Mouse (Mus musculus): ENCODE results near the gene B3gntl1. TPM values are rescaled to one million over a fixed set of nuclear protein-coding genes. Genes with fewer than 3 reads are reported as not detected.

Gene B3gntl1
- polyA plus RNA-seq, 1 experiment from 2014 or later = 1.8 TPM

DNA sequence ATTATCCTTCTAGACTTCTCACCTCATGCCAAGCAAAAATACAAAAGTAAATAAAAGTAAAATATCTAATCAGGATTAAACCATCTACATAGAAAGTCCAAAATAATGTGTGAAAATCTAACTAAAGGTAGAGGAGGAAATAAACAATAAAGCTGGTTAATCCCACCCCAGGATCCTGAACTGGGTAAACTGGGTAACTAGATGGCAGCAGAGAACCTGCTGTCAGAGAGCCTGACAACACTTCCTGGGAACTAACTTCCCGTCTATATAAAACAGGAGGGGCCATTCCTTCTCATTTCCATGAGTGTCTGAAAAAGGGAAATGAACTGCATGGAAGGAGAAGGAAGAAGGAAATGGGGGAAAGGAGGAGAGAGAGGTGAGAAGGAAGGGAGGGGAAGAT, 14.8 kb downstream of the B3gntl1 start:
- WGBS (ENCODE audit: insufficient replicate concordance) = 33% methylated on average over 1 of the region's 1 CpGs
- Histone ChIP-seq H3K9ac (no peak overlapping the region), H3K4me2 (no peak overlapping the region), H3K9me3 (replicated peaks) (no peaks in the 10 kb centered on the region), H3K4me3 (replicated peaks) (no peak overlapping the region), H3K27ac (replicated peaks) (no peak overlapping the region), H3K4me1 (replicated peaks) (peaks cover 13% of the 10 kb centered on the region; the same call in 1 of the 2 replicates), H3K27me3 (no peaks in the 10 kb centered on the region), H3K36me3 (replicated peaks) (no peaks in the 10 kb centered on the region)
- no peak for ATAC-seq (ENCODE audit: insufficient read depth)

- Histone ChIP-seq H3K9ac (no peak overlapping the region), H3K36me3 (replicated peaks) (no peaks in the 10 kb centered on the region), H3K4me1 (replicated peaks) (peaks cover 13% of the 10 kb centered on the region; the same call in 1 of the 2 replicates), H3K4me3 (replicated peaks) (no peak overlapping the region), H3K4me2 (no peak overlapping the region), H3K27me3 (no peaks in the 10 kb centered on the region), H3K9me3 (replicated peaks) (no peaks in the 10 kb centered on the region), H3K27ac (replicated peaks) (no peak overlapping the region)
- 49% methylated on average over 6 of the region's 6 CpGs for WGBS (ENCODE audit: insufficient replicate concordance)
- no peak for ATAC-seq (ENCODE audit: insufficient read depth)
Observed at GRCm38 (mm10) chr11:121655807-121656511, 17.0 kb downstream of the B3gntl1 start.

DNA sequence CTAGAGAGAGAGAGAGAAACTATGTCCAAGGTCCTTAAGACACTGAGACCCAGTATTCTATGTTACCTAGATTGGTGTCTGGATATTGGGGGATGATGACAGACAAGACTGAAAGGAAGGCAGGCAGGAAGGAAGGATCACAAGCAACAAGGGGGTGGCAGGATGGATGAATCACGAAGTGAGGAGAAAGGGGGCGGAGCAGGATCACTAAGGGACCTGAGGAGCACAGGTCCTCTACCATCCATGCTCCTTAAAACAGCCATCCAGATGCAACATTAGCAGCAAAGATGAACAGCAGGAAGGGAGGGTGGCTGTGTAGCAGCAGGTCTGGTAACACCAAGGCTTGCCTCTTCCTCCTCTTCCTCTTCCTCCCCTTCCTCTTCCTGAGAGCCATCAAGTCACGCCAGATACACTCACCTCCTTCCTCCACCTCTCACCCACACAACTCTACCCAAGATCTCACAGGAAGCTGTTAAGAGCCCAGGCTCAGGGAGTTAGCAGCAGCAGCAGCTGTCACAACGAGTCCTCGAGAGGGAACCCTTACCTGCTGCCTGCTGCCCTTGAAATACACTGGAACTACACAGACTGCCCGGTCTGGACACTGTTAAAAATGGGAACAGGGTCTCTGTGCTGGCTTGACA, 17.7 kb downstream of the B3gntl1 start:
- Histone ChIP-seq H3K9ac (no peak overlapping the region), H3K36me3 (replicated peaks) (no peaks in the 10 kb centered on the region), H3K27me3 (no peaks in the 10 kb centered on the region), H3K9me3 (replicated peaks) (no peaks in the 10 kb centered on the region), H3K4me2 (no peak overlapping the region), H3K4me1 (replicated peaks) (peaks cover 13% of the 10 kb centered on the region; the same call in 1 of the 2 replicates), H3K27ac (replicated peaks) (no peak overlapping the region), H3K4me3 (replicated peaks) (no peak overlapping the region)
- WGBS (ENCODE audit: insufficient replicate concordance) = 31% methylated on average over 6 of the region's 6 CpGs
- ATAC-seq (ENCODE audit: insufficient read depth) = no peak

DNA sequence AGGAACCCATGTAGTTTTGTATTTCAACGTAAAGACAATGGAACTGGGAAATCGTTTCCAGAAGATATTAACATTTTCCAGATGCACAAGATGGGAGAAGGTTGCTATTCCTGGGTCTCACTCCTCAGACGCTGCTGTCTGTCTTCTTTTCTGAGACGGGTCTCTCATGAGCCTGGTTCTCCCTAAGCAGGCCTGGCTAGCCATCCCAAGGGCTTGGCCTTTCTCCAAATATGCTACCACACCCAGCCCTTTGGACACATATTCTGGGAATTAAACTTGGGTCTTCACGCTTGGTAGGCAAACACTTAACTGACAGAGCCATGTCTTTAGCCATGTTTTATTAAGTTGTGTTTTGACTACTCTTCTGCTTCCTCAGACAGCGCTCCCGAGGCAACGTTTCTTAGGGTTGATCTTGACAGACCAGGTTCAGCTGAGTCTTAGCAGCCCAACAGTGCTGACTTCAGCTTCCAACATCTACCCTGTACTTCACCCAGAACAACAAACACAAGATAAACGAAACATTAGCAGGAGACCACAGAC, 18.5 kb downstream of the B3gntl1 start:
- no peak overlapping the region for H3K4me3 ChIP-seq (replicated peaks)
- no peaks in the 10 kb centered on the region for H3K36me3 ChIP-seq (replicated peaks)
- H3K9ac ChIP-seq = no peak overlapping the region
- 73% methylated on average over 9 of the region's 9 CpGs for WGBS (ENCODE audit: insufficient replicate concordance)
- H3K4me1 ChIP-seq (replicated peaks) = peaks cover 13% of the 10 kb centered on the region; the same call in 1 of the 2 replicates
- no peaks in the 10 kb centered on the region for H3K9me3 ChIP-seq (replicated peaks)
- H3K27me3 ChIP-seq = no peaks in the 10 kb centered on the region
- no peak overlapping the region for H3K27ac ChIP-seq (replicated peaks)
- no peak for ATAC-seq (ENCODE audit: insufficient read depth)
- H3K4me2 ChIP-seq = no peak overlapping the region

GRCm38 (mm10) chr11:121653631-121654030, 19.3 kb downstream of the B3gntl1 start:
- no peak overlapping the region for H3K4me3 ChIP-seq (replicated peaks)
- WGBS (ENCODE audit: insufficient replicate concordance) = 76% methylated on average over 4 of the region's 4 CpGs
- H3K4me2 ChIP-seq = no peak overlapping the region
- peaks cover 13% of the 10 kb centered on the region; the same call in 1 of the 2 replicates for H3K4me1 ChIP-seq (replicated peaks)
- H3K9ac ChIP-seq = no peak overlapping the region
- H3K27me3 ChIP-seq = no peaks in the 10 kb centered on the region
- no peak for ATAC-seq (ENCODE audit: insufficient read depth)
- H3K27ac ChIP-seq (replicated peaks) = no peak overlapping the region
- no peaks in the 10 kb centered on the region for H3K9me3 ChIP-seq (replicated peaks)
- no peaks in the 10 kb centered on the region for H3K36me3 ChIP-seq (replicated peaks)

DNA sequence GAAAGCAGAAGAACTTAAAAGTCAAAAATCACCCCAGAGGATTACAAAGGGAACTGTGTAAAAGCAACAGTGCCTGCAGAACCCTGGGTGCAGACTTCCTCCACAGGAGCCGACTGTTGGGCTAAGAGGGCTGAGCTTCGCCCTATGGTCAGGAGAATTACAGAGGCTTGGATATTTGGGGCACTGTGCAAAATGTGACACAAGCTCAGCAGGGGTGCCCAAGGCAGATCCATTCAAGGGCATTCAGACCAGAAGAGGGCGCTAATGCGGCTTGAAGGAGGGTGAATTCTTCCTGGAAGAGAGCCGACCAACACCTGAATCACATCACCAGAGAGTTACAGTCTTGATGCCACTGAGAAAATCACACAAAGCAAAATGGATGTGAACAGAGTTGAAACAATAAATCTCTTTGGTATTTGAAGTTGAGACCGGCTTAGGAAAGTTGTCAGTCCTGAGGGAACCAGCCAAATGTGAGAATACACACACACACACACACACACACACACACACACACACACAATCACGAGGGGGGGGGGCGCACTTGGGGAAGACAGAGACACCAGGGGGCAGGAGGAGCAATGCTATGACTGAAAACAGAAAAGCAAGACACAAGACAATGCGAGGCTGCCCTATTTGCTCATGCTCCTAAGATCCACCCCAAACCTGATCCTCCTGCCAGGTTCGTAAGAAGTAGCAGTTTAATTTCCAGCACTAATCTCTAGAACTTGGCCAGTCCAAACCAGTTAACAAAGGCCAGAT, 20.2 kb downstream of the B3gntl1 start:
- no peak overlapping the region for H3K4me3 ChIP-seq (replicated peaks)
- no peak overlapping the region for H3K27ac ChIP-seq (replicated peaks)
- H3K36me3 ChIP-seq (replicated peaks) = no peaks in the 10 kb centered on the region
- H3K9ac ChIP-seq = no peak overlapping the region
- H3K4me2 ChIP-seq = no peak overlapping the region
- H3K27me3 ChIP-seq = no peaks in the 10 kb centered on the region
- no peaks in the 10 kb centered on the region for H3K9me3 ChIP-seq (replicated peaks)
- H3K4me1 ChIP-seq (replicated peaks) = peaks cover 13% of the 10 kb centered on the region; the same call in 1 of the 2 replicates
- WGBS (ENCODE audit: insufficient replicate concordance) = 43% methylated on average over 10 of the region's 10 CpGs
- ATAC-seq (ENCODE audit: insufficient read depth) = no peak

DNA sequence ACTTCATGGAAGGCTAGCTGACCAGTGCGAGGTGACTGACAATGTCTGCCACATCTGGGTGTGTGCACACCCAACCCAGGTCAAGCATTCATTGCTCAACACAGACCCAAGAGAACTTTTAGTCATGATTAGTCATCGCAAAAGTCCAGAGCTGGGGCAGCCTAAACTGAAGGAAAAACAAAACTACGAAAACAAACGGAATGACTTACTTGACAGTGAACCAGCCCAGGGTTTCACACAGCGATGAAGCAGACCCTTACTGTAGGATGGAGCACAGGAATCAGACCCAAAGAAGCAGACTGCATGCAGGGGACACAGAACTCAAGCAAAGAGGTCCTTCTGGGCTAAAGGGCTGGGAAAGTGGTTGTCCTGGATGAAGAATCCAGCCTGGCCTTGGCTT, 21.0 kb downstream of the B3gntl1 start:
- Histone ChIP-seq H3K9me3 (replicated peaks) (no peaks in the 10 kb centered on the region), H3K9ac (no peak overlapping the region), H3K27ac (replicated peaks) (no peak overlapping the region), H3K4me1 (replicated peaks) (peaks cover 13% of the 10 kb centered on the region; the same call in 1 of the 2 replicates), H3K4me3 (replicated peaks) (no peak overlapping the region), H3K4me2 (no peak overlapping the region), H3K27me3 (no peaks in the 10 kb centered on the region), H3K36me3 (replicated peaks) (no peaks in the 10 kb centered on the region)
- ATAC-seq (ENCODE audit: insufficient read depth) = no peak
- WGBS (ENCODE audit: insufficient replicate concordance) = 73% methylated on average over 5 of the region's 5 CpGs

DNA sequence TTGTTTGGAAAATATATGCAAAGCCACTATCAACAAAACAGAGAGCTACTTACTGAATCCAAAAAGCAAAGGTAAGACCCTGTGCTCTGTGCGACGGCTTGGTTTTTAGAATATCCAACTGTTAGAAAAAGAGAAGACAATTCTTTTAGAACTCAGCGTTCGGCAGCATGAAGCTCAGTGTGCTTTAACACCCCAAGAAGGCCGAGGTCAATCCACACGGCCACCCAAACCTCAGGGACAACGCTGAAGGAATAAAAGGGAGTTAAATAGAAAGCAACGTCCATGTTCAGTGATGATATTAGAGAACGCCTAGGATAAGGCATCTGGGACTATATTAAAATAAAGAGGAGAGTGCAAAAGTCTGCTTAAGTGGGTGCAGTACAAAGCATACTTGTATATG, 21.4 kb downstream of the B3gntl1 start:
- Histone ChIP-seq H3K9me3 (replicated peaks) (no peaks in the 10 kb centered on the region), H3K36me3 (replicated peaks) (no peaks in the 10 kb centered on the region), H3K4me3 (replicated peaks) (no peak overlapping the region), H3K27me3 (no peaks in the 10 kb centered on the region), H3K4me1 (replicated peaks) (peaks cover 13% of the 10 kb centered on the region; the same call in 1 of the 2 replicates), H3K27ac (replicated peaks) (no peak overlapping the region), H3K9ac (no peak overlapping the region), H3K4me2 (no peak overlapping the region)
- ATAC-seq (ENCODE audit: insufficient read depth) = no peak
- 76% methylated on average over 9 of the region's 9 CpGs for WGBS (ENCODE audit: insufficient replicate concordance)

DNA sequence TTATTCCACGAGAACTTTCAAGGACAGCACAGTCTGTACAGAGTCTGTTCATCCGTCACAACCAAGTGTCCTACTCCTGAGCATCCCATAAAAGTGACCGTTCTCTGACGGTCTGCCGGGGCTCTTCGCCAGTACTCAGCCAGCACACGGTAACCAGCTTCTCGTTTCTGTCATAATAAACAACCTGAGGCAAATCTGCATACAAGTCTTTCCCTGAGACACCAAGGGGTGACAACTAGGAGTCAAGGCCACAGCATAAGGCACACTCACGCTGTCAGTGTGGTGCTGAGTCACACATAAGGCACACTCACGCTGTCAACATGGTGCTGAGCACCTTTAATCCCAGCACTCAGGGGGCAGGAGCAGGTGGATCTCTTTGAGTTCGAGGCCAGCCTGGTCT, 22.3 kb downstream of the B3gntl1 start:
- H3K36me3 ChIP-seq (replicated peaks) = no peaks in the 10 kb centered on the region
- no peaks in the 10 kb centered on the region for H3K27me3 ChIP-seq
- H3K9me3 ChIP-seq (replicated peaks) = no peaks in the 10 kb centered on the region
- H3K4me3 ChIP-seq (replicated peaks) = no peak overlapping the region
- H3K27ac ChIP-seq (replicated peaks) = no peak overlapping the region
- WGBS (ENCODE audit: insufficient replicate concordance) = 72% methylated on average over 11 of the region's 11 CpGs
- peaks cover 7% of the 10 kb centered on the region; the same call in 1 of the 2 replicates for H3K4me1 ChIP-seq (replicated peaks)
- no peak overlapping the region for H3K9ac ChIP-seq
- no peak overlapping the region for H3K4me2 ChIP-seq
- no peak for ATAC-seq (ENCODE audit: insufficient read depth)

DNA sequence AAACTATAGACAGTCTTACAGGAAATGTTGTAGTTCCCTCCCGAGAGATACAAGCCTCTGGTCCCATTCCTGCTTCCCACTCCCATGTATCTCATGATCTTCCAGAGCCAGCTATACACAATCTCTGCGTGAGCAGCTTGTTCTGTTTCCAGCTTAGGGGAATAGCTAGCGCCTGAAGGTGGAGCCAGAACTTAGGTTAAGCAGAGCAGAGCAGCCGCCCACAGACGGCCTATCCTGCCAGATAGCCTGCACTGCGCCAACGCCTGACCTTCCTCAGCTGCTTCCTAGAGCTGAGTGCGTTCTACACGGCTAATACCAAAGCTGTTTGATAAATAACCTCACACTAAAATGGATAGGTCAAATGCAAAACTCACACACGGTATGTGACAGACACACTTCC, 23.1 kb downstream of the B3gntl1 start:
- Histone ChIP-seq H3K9ac (no peak overlapping the region), H3K36me3 (replicated peaks) (no peaks in the 10 kb centered on the region), H3K27ac (replicated peaks) (no peak overlapping the region), H3K4me3 (replicated peaks) (no peak overlapping the region), H3K9me3 (replicated peaks) (no peaks in the 10 kb centered on the region), H3K4me2 (no peak overlapping the region), H3K27me3 (no peaks in the 10 kb centered on the region), H3K4me1 (replicated peaks) (no peaks in the 10 kb centered on the region)
- 66% methylated on average over 10 of the region's 10 CpGs for WGBS (ENCODE audit: insufficient replicate concordance)
- ATAC-seq (ENCODE audit: insufficient read depth) = no peak

- no peaks in the 10 kb centered on the region for H3K4me1 ChIP-seq (replicated peaks)
- H3K4me3 ChIP-seq (replicated peaks) = no peak overlapping the region
- 74% methylated on average over 5 of the region's 5 CpGs for WGBS (ENCODE audit: insufficient replicate concordance)
- no peak overlapping the region for H3K9ac ChIP-seq
- H3K27me3 ChIP-seq = no peaks in the 10 kb centered on the region
- no peaks in the 10 kb centered on the region for H3K9me3 ChIP-seq (replicated peaks)
- no peak overlapping the region for H3K4me2 ChIP-seq
- ATAC-seq (ENCODE audit: insufficient read depth) = no peak
- no peak overlapping the region for H3K27ac ChIP-seq (replicated peaks)
- no peaks in the 10 kb centered on the region for H3K36me3 ChIP-seq (replicated peaks)
Observed at GRCm38 (mm10) chr11:121648166-121648565, 24.8 kb downstream of the B3gntl1 start.
